Mouse (Mus musculus) hindlimb bud, embryonic 11.5 days (tissue): ENCODE data around the gene Chic1.

ENCODE experiments used
- DNase-seq: peaks from one replicate; pipeline ENCODE4 v3.0.0-alpha.2; 2012; ENCODE audit warnings: low read depth, low spot score; ENCODE audit errors: extremely low spot score

Gene Chic1

GRCm38 (mm10) chrX:103356287-103356686 lies at the start of gene Chic1:
Gene Chic1, plus strand, starts transcription at chrX:103356476.
- peak; percentile 16 for DNase-seq

- no peak for DNase-seq
These were observed 48.0 kb upstream of the Chic1 start for GRCm38 (mm10) chrX:103308262-103308661.

- no peak for DNase-seq
These were observed 44.6 kb upstream of the Chic1 start for GRCm38 (mm10) chrX:103311723-103312122.

- no peak for DNase-seq
These were observed 42.1 kb upstream of the Chic1 start for GRCm38 (mm10) chrX:103314146-103314545.

- DNase-seq, result no peak
These were observed 35.1 kb upstream of the Chic1 start, which contains the start of gene Cdx4 for GRCm38 (mm10) chrX:103321146-103321545. Gene Cdx4, plus strand, starts transcription at chrX:103321398.

GRCm38 (mm10) chrX:103325900-103326299 lies 30.4 kb upstream of the Chic1 start:
- DNase-seq, result no peak

- no peak for DNase-seq
These were observed 26.9 kb upstream of the Chic1 start for GRCm38 (mm10) chrX:103329386-103329785.

GRCm38 (mm10) chrX:103331125-103331858 lies 25.0 kb upstream of the Chic1 start:
- DNase-seq, result no peak

- DNase-seq, result no peak
These were observed 14.7 kb upstream of the Chic1 start for GRCm38 (mm10) chrX:103341369-103342113.

- no peak for DNase-seq
These were observed 492 bp upstream of the Chic1 start for GRCm38 (mm10) chrX:103355784-103356183.

- DNase-seq, result no peak
These were observed 523 bp downstream of the Chic1 start for GRCm38 (mm10) chrX:103356761-103357236.

GRCm38 (mm10) chrX:103366201-103366600 lies 9.9 kb downstream of the Chic1 start:
- no peak for DNase-seq

- no peak for DNase-seq
These were observed 12.4 kb downstream of the Chic1 start for GRCm38 (mm10) chrX:103368650-103369049.

GRCm38 (mm10) chrX:103371221-103371620 lies 14.9 kb downstream of the Chic1 start:
- no peak for DNase-seq

GRCm38 (mm10) chrX:103371627-103372026 lies 15.4 kb downstream of the Chic1 start:
- DNase-seq, result no peak

GRCm38 (mm10) chrX:103374250-103374649 lies 18.0 kb downstream of the Chic1 start:
- DNase-seq, result no peak

GRCm38 (mm10) chrX:103384528-103384927 lies 28.3 kb downstream of the Chic1 start:
- no peak for DNase-seq

GRCm38 (mm10) chrX:103388131-103388530 lies 31.9 kb downstream of the Chic1 start:
- no peak for DNase-seq

- no peak for DNase-seq
These were observed 37.6 kb downstream of the Chic1 start for GRCm38 (mm10) chrX:103393841-103394240.

GRCm38 (mm10) chrX:103405021-103405420 lies 48.7 kb downstream of the Chic1 start:
- DNase-seq, result no peak

GRCm38 (mm10) chrX:103414167-103414566 lies 57.9 kb downstream of the Chic1 start, which contains the start of gene Tsx:
Gene Tsx, plus strand, starts transcription at chrX:103414467.
- no peak for DNase-seq

- DNase-seq, result no peak
These were observed 65.4 kb downstream of the Chic1 start, which contains the start of gene Gm26992 for GRCm38 (mm10) chrX:103421710-103422109. Gene Gm26992, plus strand, starts transcription at chrX:103422010.
